Mouse (Mus musculus) stomach, postnatal 0 days (tissue): ENCODE measurements around the gene Med16.

Source experiments
- CTCF ChIP-seq: IDR thresholded peaks from 2 replicates; pipeline ENCODE4 v1.5.1; 2016; ENCODE audit warnings: antibody characterized with exemption, low read depth, mild to moderate bottlenecking, moderate library complexity
- EP300 ChIP-seq: optimal IDR thresholded peaks from 2 replicates; pipeline ENCODE3; 2016; ENCODE audit warnings: antibody characterized with exemption

GRCm38 (mm10) chr10:79946752-79947322, 38.1 kb upstream of the Med16 start:
- TF ChIP-seq CTCF: no peak
- TF ChIP-seq EP300: no peak
